Mouse (Mus musculus): Measurements from ENCODE around the gene Dmp1.

Gene Dmp1

GRCm38 (mm10) chr5:104202351-104202750 lies at the start of gene Dmp1:
Gene Dmp1, plus strand, starts transcription at chr5:104202613.
- no peak for DNase-seq (ENCODE audit: low read depth, low spot score)

GRCm38 (mm10) chr5:104157701-104158100 lies 44.7 kb upstream of the Dmp1 start:
- no peak for DNase-seq (ENCODE audit: low read depth, low spot score)

DNA sequence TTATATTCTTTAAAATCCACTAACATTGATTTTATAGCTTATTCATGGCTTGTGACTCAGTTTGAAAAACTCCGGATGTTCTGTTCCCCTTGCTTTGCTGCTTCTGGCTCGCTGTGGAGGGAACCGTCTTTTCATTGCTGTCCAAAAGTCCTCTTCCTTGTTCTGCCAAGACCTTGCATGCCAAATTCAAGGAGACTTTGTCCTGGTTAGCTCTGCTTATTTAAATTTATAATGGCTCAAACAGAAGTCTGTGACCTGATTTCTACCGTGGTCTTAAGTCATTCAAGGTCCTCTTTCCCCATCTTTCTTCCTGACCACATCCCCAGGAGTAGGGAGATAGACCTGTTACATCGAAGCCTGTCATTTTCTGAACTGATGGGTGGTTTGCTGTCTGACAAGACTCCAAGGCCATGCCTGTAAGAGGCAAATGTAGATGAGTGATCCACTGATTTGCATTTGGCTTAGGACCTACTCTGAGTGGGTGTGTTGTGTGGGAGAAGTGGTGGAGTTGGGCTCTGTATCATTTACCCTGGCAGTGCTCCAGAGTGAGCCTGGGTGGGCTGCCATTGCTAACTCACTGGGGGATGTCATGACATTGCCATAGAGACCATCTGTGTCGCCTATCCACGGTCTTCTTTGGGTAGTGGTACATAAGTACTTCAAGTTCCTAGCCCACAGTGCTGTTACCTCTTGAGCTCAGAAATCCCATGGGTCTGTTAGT lies 43.9 kb upstream of the Dmp1 start:
- no peak for DNase-seq (ENCODE audit: low read depth, low spot score)

GRCm38 (mm10) chr5:104160581-104160980 lies 41.8 kb upstream of the Dmp1 start:
- DNase-seq (ENCODE audit: low read depth, low spot score), result no peak

- no peak for DNase-seq (ENCODE audit: low read depth, low spot score)
Measured at GRCm38 (mm10) chr5:104161390-104161789, 41.0 kb upstream of the Dmp1 start.

- DNase-seq (ENCODE audit: low read depth, low spot score), result no peak
Measured at GRCm38 (mm10) chr5:104163536-104163935, 38.9 kb upstream of the Dmp1 start.

GRCm38 (mm10) chr5:104170412-104170811 lies 32.0 kb upstream of the Dmp1 start, which contains the start of gene Dspp:
Gene Dspp, plus strand, starts transcription at chr5:104170712.
- DNase-seq (ENCODE audit: low read depth, low spot score), result no peak

DNA sequence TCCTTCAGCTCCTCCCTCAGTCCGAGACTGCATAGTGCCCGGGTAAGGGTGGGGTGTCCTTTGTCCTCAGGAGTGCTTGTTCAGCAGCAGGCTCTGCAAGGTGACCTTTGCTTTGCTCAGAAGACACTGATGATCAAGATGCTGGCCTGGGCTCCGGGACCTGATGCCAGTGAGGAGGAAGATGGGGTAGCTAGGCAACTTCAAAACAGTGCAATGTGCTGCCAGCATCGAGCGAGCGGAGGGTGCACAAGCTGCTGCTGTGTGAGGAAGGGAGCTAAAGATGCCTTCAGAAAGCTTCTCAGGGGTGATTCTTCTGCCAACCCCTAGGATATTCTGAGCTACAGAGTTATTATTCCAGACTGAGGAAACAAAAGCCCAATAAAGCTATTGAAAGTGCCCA lies 29.3 kb upstream of the Dmp1 start:
- no peak for DNase-seq (ENCODE audit: low read depth, low spot score)

DNA sequence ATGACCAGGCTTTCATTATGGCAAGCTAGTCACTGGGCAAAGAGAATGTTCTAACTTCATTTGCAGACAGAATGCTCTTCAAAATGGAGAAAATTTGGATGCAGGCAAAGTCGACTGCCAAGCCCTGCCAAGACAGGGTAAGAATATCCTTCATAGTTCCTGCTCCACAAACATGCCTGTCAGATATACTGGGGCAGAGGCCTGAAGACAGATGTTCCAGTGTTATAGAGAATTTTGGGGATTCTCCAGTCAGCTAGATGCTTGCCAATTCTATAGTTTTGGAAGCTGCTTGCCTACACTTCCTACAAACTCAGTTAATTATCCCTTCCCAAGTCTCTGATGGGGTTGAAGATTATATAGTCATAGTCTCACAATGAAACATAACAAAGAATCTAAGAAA lies 18.7 kb upstream of the Dmp1 start:
- DNase-seq (ENCODE audit: low read depth, low spot score), result no peak

DNA sequence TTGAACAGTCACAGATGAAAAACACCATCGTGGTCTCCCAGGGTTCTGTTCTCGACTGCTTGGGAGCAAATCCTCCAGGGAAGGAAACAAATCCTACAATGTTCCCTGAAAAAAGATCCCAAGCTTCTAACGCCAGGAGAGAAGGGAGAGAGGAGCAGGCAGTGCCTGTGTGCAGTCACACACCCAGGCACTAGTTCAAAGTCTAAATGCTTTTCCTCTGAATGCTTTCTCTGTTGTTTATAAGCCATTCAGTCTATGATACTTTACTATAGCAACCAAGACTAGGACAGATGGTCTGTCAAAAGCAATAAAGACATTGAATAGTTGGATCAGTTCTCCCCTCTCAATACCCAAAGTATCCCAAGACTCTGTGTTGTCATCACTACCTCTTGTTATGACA lies 15.1 kb upstream of the Dmp1 start:
- no peak for DNase-seq (ENCODE audit: low read depth, low spot score)

GRCm38 (mm10) chr5:104195086-104195485 lies 7.3 kb upstream of the Dmp1 start:
- no peak for DNase-seq (ENCODE audit: low read depth, low spot score)

DNA sequence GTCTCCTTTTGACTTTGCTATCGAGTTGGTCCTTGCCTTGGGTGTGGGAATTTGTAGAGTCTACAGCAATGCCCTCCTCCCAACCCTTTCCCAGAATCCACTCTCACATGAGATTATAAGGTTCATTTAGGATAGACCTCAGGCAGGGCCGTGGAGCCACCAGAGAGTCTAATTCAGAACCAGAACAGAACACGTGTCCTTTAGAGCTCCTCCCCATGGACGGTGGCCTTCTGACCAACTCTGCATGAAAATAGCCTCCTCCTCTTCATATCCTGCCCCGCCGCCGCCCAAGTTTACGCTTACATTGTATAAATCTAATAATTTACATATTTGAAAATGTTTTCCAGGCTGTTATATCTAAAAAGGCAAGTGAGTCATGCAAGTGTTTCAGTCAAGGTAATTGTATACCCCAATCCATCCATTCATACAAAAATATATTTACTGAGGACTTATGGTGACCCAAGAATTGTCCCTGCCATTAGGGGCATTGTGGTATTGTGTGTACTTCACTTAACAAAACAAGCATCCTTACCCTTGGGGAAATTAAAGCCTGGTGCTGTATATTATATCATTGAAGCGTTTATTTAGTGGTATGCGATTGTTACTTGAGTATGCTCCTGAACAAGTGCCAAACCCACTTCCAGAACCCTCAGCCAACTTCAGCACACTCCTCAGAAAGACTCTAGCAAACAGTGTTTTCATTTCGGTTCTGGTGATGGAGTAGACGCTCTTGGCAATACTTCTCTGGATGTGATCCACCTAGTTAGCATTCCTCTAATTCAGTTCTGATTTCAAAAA lies 1.1 kb upstream of the Dmp1 start:
- DNase-seq (ENCODE audit: low read depth, low spot score), result no peak

DNA sequence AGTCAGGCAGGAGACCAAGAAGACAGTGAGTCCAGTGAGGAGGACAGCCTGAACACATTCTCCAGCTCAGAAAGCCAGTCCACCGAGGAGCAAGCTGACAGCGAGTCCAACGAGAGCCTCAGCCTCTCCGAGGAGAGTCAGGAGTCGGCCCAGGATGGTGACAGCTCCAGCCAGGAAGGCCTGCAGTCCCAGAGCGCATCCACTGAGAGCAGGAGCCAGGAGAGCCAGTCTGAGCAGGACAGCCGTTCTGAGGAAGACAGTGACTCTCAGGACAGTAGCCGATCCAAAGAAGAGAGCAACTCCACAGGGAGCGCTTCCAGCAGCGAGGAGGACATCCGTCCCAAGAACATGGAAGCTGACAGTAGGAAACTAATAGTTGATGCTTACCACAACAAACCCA lies 10.1 kb downstream of the Dmp1 start:
- no peak for DNase-seq (ENCODE audit: low read depth, low spot score)

GRCm38 (mm10) chr5:104218926-104219325 lies 16.5 kb downstream of the Dmp1 start:
- peak; percentile 13 for DNase-seq (ENCODE audit: low read depth, low spot score)

GRCm38 (mm10) chr5:104224299-104224698 lies 21.9 kb downstream of the Dmp1 start:
- DNase-seq (ENCODE audit: low read depth, low spot score), result no peak

GRCm38 (mm10) chr5:104224750-104225149 lies 22.3 kb downstream of the Dmp1 start:
- DNase-seq (ENCODE audit: low read depth, low spot score), result no peak

- DNase-seq (ENCODE audit: low read depth, low spot score), result no peak
Measured at GRCm38 (mm10) chr5:104228497-104228896, 26.1 kb downstream of the Dmp1 start.

GRCm38 (mm10) chr5:104236741-104237140 lies 34.3 kb downstream of the Dmp1 start:
- DNase-seq (ENCODE audit: low read depth, low spot score), result no peak

GRCm38 (mm10) chr5:104239674-104240378 lies 37.4 kb downstream of the Dmp1 start:
- DNase-seq (ENCODE audit: low read depth, low spot score), result no peak

DNA sequence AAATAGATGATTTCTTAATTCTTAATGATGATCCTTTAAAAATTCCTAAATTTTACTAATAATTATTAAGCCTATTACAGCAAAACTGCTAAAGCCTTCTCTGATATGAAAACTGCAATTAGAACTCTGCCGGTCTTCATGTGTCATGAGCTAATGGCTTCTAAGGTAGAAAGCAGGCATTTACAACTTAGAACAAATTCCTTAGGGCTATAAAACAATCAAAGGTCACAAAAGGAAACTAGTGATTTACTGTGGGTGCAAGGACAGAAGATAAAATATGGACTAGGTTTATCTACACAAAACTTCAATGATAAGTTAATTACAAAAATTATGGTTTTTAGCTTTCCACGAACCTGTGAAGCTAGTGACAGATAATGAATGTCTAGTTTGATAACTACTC lies 41.8 kb downstream of the Dmp1 start:
- no peak for DNase-seq (ENCODE audit: low read depth, low spot score)

- no peak for DNase-seq (ENCODE audit: low read depth, low spot score)
Measured at GRCm38 (mm10) chr5:104251811-104252210, 49.4 kb downstream of the Dmp1 start.

GRCm38 (mm10) chr5:104256585-104256984 lies 54.2 kb downstream of the Dmp1 start:
- DNase-seq (ENCODE audit: low read depth, low spot score), result no peak
